Mouse (Mus musculus) ES-E14 (cell line): ENCODE measurements around the gene Mdk.

Experiments
- CHD2 ChIP-seq: IDR thresholded peaks from 2 replicates; pipeline ENCODE4 v1.6.1; 2014; ENCODE audit warnings: mild to moderate bottlenecking, low read depth, low read length, inconsistent platforms
- HCFC1 ChIP-seq: IDR thresholded peaks from 2 replicates; pipeline ENCODE4 v1.6.1; 2012; ENCODE audit warnings: low read length, inconsistent platforms, borderline replicate concordance; ENCODE audit not compliant: insufficient read depth
- MAFK ChIP-seq: IDR thresholded peaks from 2 replicates; pipeline ENCODE4 v1.6.1; 2014; ENCODE audit warnings: mild to moderate bottlenecking, low read depth, low read length, inconsistent platforms; ENCODE audit not compliant: insufficient read depth
- ZNF384 ChIP-seq: IDR thresholded peaks from 2 replicates; pipeline ENCODE4 v1.6.1; 2012; ENCODE audit warnings: low read depth, low read length, inconsistent platforms

DNA sequence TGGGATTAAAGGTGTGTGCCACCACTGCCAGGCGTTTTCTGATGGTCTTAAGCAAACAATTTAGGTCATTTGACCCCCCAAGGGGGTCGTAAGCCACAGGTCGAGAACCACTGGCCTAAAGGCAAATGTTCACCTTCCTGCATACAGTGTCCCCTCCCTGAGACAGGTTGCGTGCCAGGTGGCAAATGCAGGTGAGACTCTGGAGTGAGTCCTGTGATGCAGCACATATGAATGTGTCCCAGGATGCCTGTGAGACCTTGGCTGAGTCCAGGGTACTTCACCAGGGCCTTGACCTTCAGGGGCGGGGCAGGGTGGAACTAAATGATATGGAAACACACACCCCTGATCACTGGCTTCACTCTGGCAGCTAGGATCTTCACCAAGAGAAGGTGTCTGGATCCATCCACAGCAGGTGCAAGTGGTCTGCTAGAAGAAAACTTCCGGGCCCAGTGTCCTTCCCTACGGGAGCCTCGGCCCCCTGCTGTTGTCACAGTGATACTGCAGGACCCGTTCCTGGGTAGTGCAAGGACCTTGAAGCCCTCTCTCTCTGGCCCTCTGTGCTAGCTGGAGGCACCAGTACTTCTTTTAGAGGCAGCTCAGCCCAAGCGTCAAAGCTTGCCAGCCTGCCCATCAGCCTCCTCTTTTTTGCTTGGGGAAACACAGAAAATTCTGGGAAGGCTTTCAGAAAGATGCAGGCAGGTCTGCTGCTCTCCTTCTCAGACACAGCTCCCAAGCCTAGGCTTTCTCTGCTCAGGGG, 26.8 kb upstream of the Mdk start:
- TF ChIP-seq MAFK (no peak), ZNF384 (no peak), HCFC1 (no peak), CHD2 (no peak)
